Mouse (Mus musculus): Measurements from ENCODE around the gene Ces2e. TPM values are rescaled to one million over a fixed set of nuclear protein-coding genes. Genes with fewer than 3 reads are reported as not detected.
"Not testable (repeated sequence)": the region's sequence is repeated elsewhere in the genome, so short reads cannot be mapped to it uniquely, and the experiment has no call there.

The Ces2e gene
- polyA plus RNA-seq (2014; fragmentation: Nextera tagmentation; extraction: Ambion mirVana) = not detected in 2 replicates

- WGBS = 79% methylated on average over 5 of the region's 5 CpGs
- no peak within 1 kb of the TSS for H3K4me2 ChIP-seq (ENCODE audit: low read depth, low read length)
- H3K36me3 ChIP-seq (ENCODE audit: control insufficient read depth, insufficient read depth, low read length) = no peaks in the 10 kb centered on the region
- H3K4me1 ChIP-seq (ENCODE audit: control insufficient read depth, insufficient read depth, low read length) = no peaks in the 10 kb centered on the region
- H3K4me3 ChIP-seq (ENCODE audit: low read depth, low read length) = no peak within 1 kb of the TSS
- ATAC-seq (ENCODE audit: low read depth) = no peak
- no peak within 1 kb of the TSS for H3K27ac ChIP-seq (ENCODE audit: low read depth, low read length)
- no peaks in the 10 kb centered on the region for H3K27me3 ChIP-seq (ENCODE audit: control insufficient read depth, insufficient read depth, low read length)
- no peaks in the 10 kb centered on the region for H3K9me3 ChIP-seq (ENCODE audit: control insufficient read depth, low read length)
- no peak within 1 kb of the TSS for H3K9ac ChIP-seq (replicated peaks; ENCODE audit: low read depth, low read length)
These were observed at the start of gene Ces2e for GRCm38 (mm10) chr8:104925972-104926596. Gene Ces2e (plus strand): TSS chr8:104926260.

- H3K4me3 ChIP-seq (ENCODE audit: low read depth, low read length); H3K4me1 ChIP-seq (ENCODE audit: control insufficient read depth, insufficient read depth, low read length); H3K9ac ChIP-seq (replicated peaks; ENCODE audit: low read depth, low read length); H3K27ac ChIP-seq (ENCODE audit: low read depth, low read length); H3K4me2 ChIP-seq (ENCODE audit: low read depth, low read length); H3K36me3 ChIP-seq (ENCODE audit: control insufficient read depth, insufficient read depth, low read length); H3K27me3 ChIP-seq (ENCODE audit: control insufficient read depth, insufficient read depth, low read length); H3K9me3 ChIP-seq (ENCODE audit: control insufficient read depth, low read length); ATAC-seq (ENCODE audit: low read depth): not testable (repeated sequence)
- no CpG with 5 or more reads among the region's 4 CpGs for WGBS
These were observed 39.7 kb upstream of the Ces2e start for GRCm38 (mm10) chr8:104886223-104886926.

DNA sequence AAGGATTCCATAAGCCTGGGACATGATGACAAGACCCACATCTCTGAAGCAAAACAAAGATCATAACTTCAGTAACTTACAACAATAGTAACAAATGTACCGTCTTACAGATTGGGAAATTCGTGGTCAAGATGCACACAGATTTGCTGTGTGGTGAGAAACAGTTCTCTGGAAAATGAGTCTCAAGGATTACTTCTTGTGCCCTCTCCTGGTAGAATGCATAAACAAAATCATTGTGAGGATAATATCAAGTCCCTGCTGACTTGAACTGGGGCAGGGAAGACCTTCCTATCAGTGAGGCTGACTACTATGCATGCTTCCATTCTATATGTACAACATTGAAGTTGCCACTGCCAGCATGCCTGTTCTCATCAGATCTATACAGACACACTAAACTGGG, 24.3 kb upstream of the Ces2e start:
- H3K9me3 ChIP-seq (ENCODE audit: control insufficient read depth, low read length) = no peaks in the 10 kb centered on the region
- no peak overlapping the region for H3K4me3 ChIP-seq (ENCODE audit: low read depth, low read length)
- no peak overlapping the region for H3K4me2 ChIP-seq (ENCODE audit: low read depth, low read length)
- 83% methylated on average over 2 of the region's 2 CpGs for WGBS
- no peaks in the 10 kb centered on the region for H3K4me1 ChIP-seq (ENCODE audit: control insufficient read depth, insufficient read depth, low read length)
- H3K9ac ChIP-seq (replicated peaks; ENCODE audit: low read depth, low read length) = no peak overlapping the region
- H3K27ac ChIP-seq (ENCODE audit: low read depth, low read length) = no peak overlapping the region
- H3K36me3 ChIP-seq (ENCODE audit: control insufficient read depth, insufficient read depth, low read length) = no peaks in the 10 kb centered on the region
- no peaks in the 10 kb centered on the region for H3K27me3 ChIP-seq (ENCODE audit: control insufficient read depth, insufficient read depth, low read length)
- ATAC-seq (ENCODE audit: low read depth) = no peak

- ATAC-seq (ENCODE audit: low read depth) = no peak
- H3K4me3 ChIP-seq (ENCODE audit: low read depth, low read length) = no peak overlapping the region
- WGBS = 57% methylated on average over 1 of the region's 1 CpGs
These were observed 18.9 kb upstream of the Ces2e start for GRCm38 (mm10) chr8:104907111-104907510.

GRCm38 (mm10) chr8:104909021-104909420, 17.0 kb upstream of the Ces2e start:
- H3K4me2 ChIP-seq (ENCODE audit: low read depth, low read length); H3K4me1 ChIP-seq (ENCODE audit: control insufficient read depth, insufficient read depth, low read length); ATAC-seq (ENCODE audit: low read depth); H3K36me3 ChIP-seq (ENCODE audit: control insufficient read depth, insufficient read depth, low read length); H3K9me3 ChIP-seq (ENCODE audit: control insufficient read depth, low read length); H3K9ac ChIP-seq (replicated peaks; ENCODE audit: low read depth, low read length); H3K4me3 ChIP-seq (ENCODE audit: low read depth, low read length); H3K27me3 ChIP-seq (ENCODE audit: control insufficient read depth, insufficient read depth, low read length); H3K27ac ChIP-seq (ENCODE audit: low read depth, low read length): not testable (repeated sequence)
- 73% methylated on average over 1 of the region's 1 CpGs for WGBS

More at GRCm38 (mm10) chr8:104907111-104907510, 18.9 kb upstream of the Ces2e start:
- H3K4me2 ChIP-seq (ENCODE audit: low read depth, low read length) = no peak overlapping the region
- H3K27ac ChIP-seq (ENCODE audit: low read depth, low read length) = no peak overlapping the region
- no peaks in the 10 kb centered on the region for H3K36me3 ChIP-seq (ENCODE audit: control insufficient read depth, insufficient read depth, low read length)
- H3K27me3 ChIP-seq (ENCODE audit: control insufficient read depth, insufficient read depth, low read length) = no peaks in the 10 kb centered on the region
- H3K4me1 ChIP-seq (ENCODE audit: control insufficient read depth, insufficient read depth, low read length) = no peaks in the 10 kb centered on the region
- H3K9ac ChIP-seq (replicated peaks; ENCODE audit: low read depth, low read length) = no peak overlapping the region
- no peaks in the 10 kb centered on the region for H3K9me3 ChIP-seq (ENCODE audit: control insufficient read depth, low read length)

- 93% methylated on average over 10 of the region's 10 CpGs for WGBS
- H3K27ac ChIP-seq (ENCODE audit: low read depth, low read length); H3K36me3 ChIP-seq (ENCODE audit: control insufficient read depth, insufficient read depth, low read length); ATAC-seq (ENCODE audit: low read depth); H3K9ac ChIP-seq (replicated peaks; ENCODE audit: low read depth, low read length); H3K4me1 ChIP-seq (ENCODE audit: control insufficient read depth, insufficient read depth, low read length); H3K4me2 ChIP-seq (ENCODE audit: low read depth, low read length); H3K4me3 ChIP-seq (ENCODE audit: low read depth, low read length); H3K27me3 ChIP-seq (ENCODE audit: control insufficient read depth, insufficient read depth, low read length); H3K9me3 ChIP-seq (ENCODE audit: control insufficient read depth, low read length): not testable (repeated sequence)
These were observed 16.4 kb upstream of the Ces2e start for GRCm38 (mm10) chr8:104909651-104910050.

DNA sequence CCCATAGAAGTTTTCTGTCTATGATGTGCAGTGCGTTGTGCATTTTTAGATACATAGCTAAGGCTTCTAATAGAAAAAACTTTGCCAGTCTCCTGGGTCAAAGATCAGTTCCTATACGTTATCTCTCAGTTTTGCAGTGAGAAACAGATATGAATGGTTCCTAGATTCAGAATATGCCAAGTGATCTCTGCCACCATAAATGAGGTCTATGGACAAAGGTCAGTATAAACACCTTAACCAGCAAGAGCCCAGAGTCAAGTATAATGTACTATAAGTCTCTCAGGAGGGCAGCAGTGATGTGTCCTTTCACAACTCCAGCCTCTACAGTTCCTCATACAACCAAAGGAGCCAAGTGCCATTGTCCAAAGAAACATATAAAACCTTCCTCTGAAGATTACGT, 1.2 kb downstream of the Ces2e start:
- ATAC-seq (ENCODE audit: low read depth) = no peak
- Histone ChIP-seq H3K9me3 (ENCODE audit: control insufficient read depth, low read length) (no peaks in the 10 kb centered on the region), H3K4me2 (ENCODE audit: low read depth, low read length) (no peak overlapping the region), H3K4me3 (ENCODE audit: low read depth, low read length) (no peak overlapping the region), H3K9ac (replicated peaks; ENCODE audit: low read depth, low read length) (no peak overlapping the region), H3K27me3 (ENCODE audit: control insufficient read depth, insufficient read depth, low read length) (no peaks in the 10 kb centered on the region), H3K36me3 (ENCODE audit: control insufficient read depth, insufficient read depth, low read length) (no peaks in the 10 kb centered on the region), H3K4me1 (ENCODE audit: control insufficient read depth, insufficient read depth, low read length) (no peaks in the 10 kb centered on the region), H3K27ac (ENCODE audit: low read depth, low read length) (no peak overlapping the region)
- whole genome bisulfite sequencing = 89% methylated on average over 3 of the region's 3 CpGs

- Histone ChIP-seq H3K4me2 (ENCODE audit: low read depth, low read length) (no peak overlapping the region), H3K9ac (replicated peaks; ENCODE audit: low read depth, low read length) (no peak overlapping the region), H3K27ac (ENCODE audit: low read depth, low read length) (no peak overlapping the region), H3K9me3 (ENCODE audit: control insufficient read depth, low read length) (no peaks in the 10 kb centered on the region), H3K4me3 (ENCODE audit: low read depth, low read length) (no peak overlapping the region), H3K4me1 (ENCODE audit: control insufficient read depth, insufficient read depth, low read length) (no peaks in the 10 kb centered on the region), H3K27me3 (ENCODE audit: control insufficient read depth, insufficient read depth, low read length) (no peaks in the 10 kb centered on the region), H3K36me3 (ENCODE audit: control insufficient read depth, insufficient read depth, low read length) (no peaks in the 10 kb centered on the region)
- 88% methylated on average over 2 of the region's 2 CpGs for WGBS
- ATAC-seq (ENCODE audit: low read depth) = no peak
These were observed 18.6 kb downstream of the Ces2e start for GRCm38 (mm10) chr8:104944665-104945064.

DNA sequence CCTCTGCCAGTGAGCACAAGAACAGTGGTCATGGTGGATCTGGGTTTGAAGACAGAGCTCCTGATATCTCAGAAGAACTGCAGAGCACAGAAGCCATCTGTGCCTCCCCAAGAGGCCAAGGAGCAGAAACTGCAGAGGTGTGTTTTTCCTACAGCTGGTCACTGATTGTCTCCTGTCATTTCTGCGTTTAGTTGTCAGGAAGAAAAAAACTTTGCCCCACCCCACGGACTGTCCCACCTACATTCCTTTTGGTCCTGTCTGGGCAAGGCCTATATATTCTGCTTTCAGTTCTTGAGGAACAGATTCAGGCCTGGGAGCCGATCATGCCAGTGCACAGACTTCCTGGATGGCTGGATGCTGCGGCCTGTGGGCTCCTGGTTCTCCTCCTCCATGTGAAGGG, 21.0 kb downstream of the Ces2e start, which contains the start of gene Ces2f:
Gene Ces2f (plus strand): TSS at position 301 of the 400 bp plus-strand sequence.
- Histone ChIP-seq H3K4me2 (ENCODE audit: low read depth, low read length) (no peak within 1 kb of the TSS), H3K4me1 (ENCODE audit: control insufficient read depth, insufficient read depth, low read length) (no peaks in the 10 kb centered on the region), H3K27me3 (ENCODE audit: control insufficient read depth, insufficient read depth, low read length) (no peaks in the 10 kb centered on the region), H3K9ac (replicated peaks; ENCODE audit: low read depth, low read length) (no peak within 1 kb of the TSS), H3K4me3 (ENCODE audit: low read depth, low read length) (no peak within 1 kb of the TSS), H3K36me3 (ENCODE audit: control insufficient read depth, insufficient read depth, low read length) (no peaks in the 10 kb centered on the region), H3K27ac (ENCODE audit: low read depth, low read length) (no peak within 1 kb of the TSS), H3K9me3 (ENCODE audit: control insufficient read depth, low read length) (no peaks in the 10 kb centered on the region)
- WGBS = 86% methylated on average over 4 of the region's 4 CpGs
- no peak for ATAC-seq (ENCODE audit: low read depth)
